Mouse (Mus musculus) embryonic facial prominence, embryonic 15.5 days (tissue): ENCODE measurements at regions not wholly inside any gene's neighbourhood (a gene's known extent, or its start where the extent isn't known, plus 50 kb on each side); places are given as distances from the start of the nearest gene placed in this dataset.

Source experiments
- ATAC-seq: fragments of 200-750 bp; cut with Nextera tagmentation; 2 replicates; pipeline ENCODE4 v1.8.0; 2017; ENCODE audit warnings: low read depth, moderate TSS enrichment; ENCODE audit not compliant: insufficient number of reproducible peaks, low FRiP score, low TSS enrichment
- H3K27ac ChIP-seq: fragments of 300-500 bp; sonication (generic); replicated peaks from 2 replicates; pipeline ENCODE4 v1.5.1; 2015; ENCODE audit warnings: mild to moderate bottlenecking, inconsistent platforms
- H3K27me3 ChIP-seq: fragments of 300-500 bp; sonication (generic); 2 replicates; pipeline ENCODE4 v1.6.1; 2015; ENCODE audit warnings: inconsistent platforms
- H3K36me3 ChIP-seq: fragments of 300-500 bp; sonication (generic); 2 replicates; pipeline ENCODE4 v1.6.1; 2015; ENCODE audit warnings: mild to moderate bottlenecking, inconsistent platforms
- H3K4me1 ChIP-seq: fragments of 300-500 bp; sonication (generic); 2 replicates; pipeline ENCODE4 v1.6.1; 2015; ENCODE audit warnings: inconsistent platforms
- H3K4me2 ChIP-seq: fragments of 300-500 bp; sonication (generic); replicated peaks from 2 replicates; pipeline ENCODE4 v1.6.1; 2015; ENCODE audit warnings: mild to moderate bottlenecking, inconsistent platforms
- H3K4me3 ChIP-seq: fragments of 300-500 bp; sonication (generic); replicated peaks from 2 replicates; pipeline ENCODE4 v1.5.1; 2015; ENCODE audit warnings: mild to moderate bottlenecking, inconsistent platforms
- H3K9ac ChIP-seq: fragments of 300-500 bp; sonication (generic); 2 replicates; pipeline ENCODE4 v1.6.1; 2015; ENCODE audit warnings: inconsistent platforms
- H3K9me3 ChIP-seq: fragments of 300-500 bp; sonication (generic); replicated peaks from 2 replicates; pipeline ENCODE4 v1.6.1; 2016; ENCODE audit warnings: inconsistent platforms
- WGBS: fragments of 180-500 bp; shearing (Covaris S2); methylation state at CpG from one replicate; pipeline ENCODE4 v1.1.7; 2015; 5-methylcytosine and 5-hydroxymethylcytosine counted together

GRCm38 (mm10) chr1:165051294-165051693 is 109.3 kb downstream of the Tbx19 start:
- 50% methylated on average over 2 of the region's 2 CpGs for whole genome bisulfite sequencing
- Histone ChIP-seq H3K27me3 (no peaks in the 10 kb centered on the region), H3K27ac (no peak overlapping the region), H3K4me2 (no peak overlapping the region), H3K9me3 (no peaks in the 10 kb centered on the region), H3K36me3 (no peaks in the 10 kb centered on the region), H3K9ac (no peak overlapping the region), H3K4me1 (peaks cover 7% of the 10 kb centered on the region; the same call in 1 of the 2 replicates), H3K4me3 (no peak overlapping the region)
- ATAC-seq = no peak

GRCm38 (mm10) chr1:165050176-165050575 is 110.4 kb downstream of the Tbx19 start:
- ATAC-seq = no peak
- H3K4me3 ChIP-seq = no peak overlapping the region
- no peak overlapping the region for H3K4me2 ChIP-seq
- no peak overlapping the region for H3K9ac ChIP-seq
- peaks cover 8% of the 10 kb centered on the region; the same call in 1 of the 2 replicates for H3K4me1 ChIP-seq
- WGBS = 77% methylated on average over 4 of the region's 4 CpGs
- no peak overlapping the region for H3K27ac ChIP-seq
- H3K9me3 ChIP-seq = no peaks in the 10 kb centered on the region
- H3K36me3 ChIP-seq = no peaks in the 10 kb centered on the region
- H3K27me3 ChIP-seq = no peaks in the 10 kb centered on the region

- ATAC-seq = peak; percentile 79
- no peak overlapping the region for H3K9ac ChIP-seq
- peak overlapping the region; percentile 44; the same call in 1 of the 2 replicates for H3K27ac ChIP-seq
- no peaks in the 10 kb centered on the region for H3K27me3 ChIP-seq
- H3K4me3 ChIP-seq = no peak overlapping the region
- 19% methylated on average over 7 of the region's 7 CpGs for WGBS
- H3K4me2 ChIP-seq = no peak overlapping the region
- no peaks in the 10 kb centered on the region for H3K36me3 ChIP-seq
- no peaks in the 10 kb centered on the region for H3K9me3 ChIP-seq
- H3K4me1 ChIP-seq = peaks cover 8% of the 10 kb centered on the region; the same call in 1 of the 2 replicates
Observed at GRCm38 (mm10) chr1:165046637-165047036, 111.3 kb upstream of the Xcl1 start.

- no peak overlapping the region for H3K9ac ChIP-seq
Observed at GRCm38 (mm10) chr1:165046056-165046455, 110.7 kb upstream of the Xcl1 start.

GRCm38 (mm10) chr1:165043361-165043760 is 108.0 kb upstream of the Xcl1 start:
- WGBS = 42% methylated on average over 3 of the region's 3 CpGs
- Histone ChIP-seq H3K4me1 (peaks cover 8% of the 10 kb centered on the region; the same call in 1 of the 2 replicates), H3K27ac (no peak overlapping the region), H3K9ac (no peak overlapping the region), H3K4me3 (no peak overlapping the region), H3K9me3 (no peaks in the 10 kb centered on the region), H3K36me3 (no peaks in the 10 kb centered on the region), H3K27me3 (no peaks in the 10 kb centered on the region), H3K4me2 (no peak overlapping the region)
- no peak for ATAC-seq

More at GRCm38 (mm10) chr1:165046056-165046455, 110.7 kb upstream of the Xcl1 start:
- no peaks in the 10 kb centered on the region for H3K9me3 ChIP-seq
- WGBS = 68% methylated on average over 4 of the region's 4 CpGs
- H3K4me2 ChIP-seq = no peak overlapping the region
- no peak for ATAC-seq
- H3K4me3 ChIP-seq = no peak overlapping the region
- no peaks in the 10 kb centered on the region for H3K36me3 ChIP-seq
- peaks cover 8% of the 10 kb centered on the region; the same call in 1 of the 2 replicates for H3K4me1 ChIP-seq
- H3K27me3 ChIP-seq = no peaks in the 10 kb centered on the region
- H3K27ac ChIP-seq = no peak overlapping the region

GRCm38 (mm10) chr1:165042105-165042504 is 106.8 kb upstream of the Xcl1 start:
- H3K27ac ChIP-seq = no peak overlapping the region
- no peak for ATAC-seq
- H3K9ac ChIP-seq = no peak overlapping the region
- no peaks in the 10 kb centered on the region for H3K9me3 ChIP-seq
- no peak overlapping the region for H3K4me3 ChIP-seq
- no peaks in the 10 kb centered on the region for H3K36me3 ChIP-seq
- WGBS = 68% methylated on average over 2 of the region's 2 CpGs
- H3K27me3 ChIP-seq = no peaks in the 10 kb centered on the region
- H3K4me2 ChIP-seq = no peak overlapping the region
- H3K4me1 ChIP-seq = peaks cover 8% of the 10 kb centered on the region; the same call in 1 of the 2 replicates

- ATAC-seq = no peak
- Histone ChIP-seq H3K9me3 (no peaks in the 10 kb centered on the region), H3K4me3 (no peak overlapping the region), H3K36me3 (no peaks in the 10 kb centered on the region), H3K4me2 (no peak overlapping the region), H3K4me1 (no peaks in the 10 kb centered on the region), H3K27me3 (no peaks in the 10 kb centered on the region), H3K9ac (no peak overlapping the region), H3K27ac (no peak overlapping the region)
- 62% methylated on average over 3 of the region's 3 CpGs for WGBS
Observed at GRCm38 (mm10) chr1:165036631-165037030, 101.3 kb upstream of the Xcl1 start.

GRCm38 (mm10) chr1:165035618-165036017 is 100.3 kb upstream of the Xcl1 start:
- no peaks in the 10 kb centered on the region for H3K9me3 ChIP-seq
- no peaks in the 10 kb centered on the region for H3K4me1 ChIP-seq
- H3K27me3 ChIP-seq = no peaks in the 10 kb centered on the region
- H3K27ac ChIP-seq = no peak overlapping the region
- 84% methylated on average over 1 of the region's 1 CpGs for WGBS
- no peak overlapping the region for H3K9ac ChIP-seq
- no peaks in the 10 kb centered on the region for H3K36me3 ChIP-seq
- H3K4me2 ChIP-seq = no peak overlapping the region
- no peak overlapping the region for H3K4me3 ChIP-seq
- no peak for ATAC-seq

- H3K9ac ChIP-seq = no peak overlapping the region
- WGBS = 52% methylated on average over 10 of the region's 10 CpGs
- no peak overlapping the region for H3K4me2 ChIP-seq
- ATAC-seq = no peak
- no peaks in the 10 kb centered on the region for H3K9me3 ChIP-seq
- H3K27me3 ChIP-seq = no peaks in the 10 kb centered on the region
- H3K4me1 ChIP-seq = no peaks in the 10 kb centered on the region
- no peak overlapping the region for H3K4me3 ChIP-seq
- no peak overlapping the region for H3K27ac ChIP-seq
- H3K36me3 ChIP-seq = no peaks in the 10 kb centered on the region
Observed at GRCm38 (mm10) chr1:165020960-165021563, 85.7 kb upstream of the Xcl1 start.

- WGBS = 14% methylated on average over 16 of the region's 16 CpGs
- no peak overlapping the region for H3K9ac ChIP-seq
- peak overlapping the region; percentile 45 for H3K4me2 ChIP-seq
- H3K36me3 ChIP-seq = no peaks in the 10 kb centered on the region
- H3K9me3 ChIP-seq = no peaks in the 10 kb centered on the region
- peak overlapping the region; percentile 34 for H3K4me3 ChIP-seq
- ATAC-seq = peak; percentile 84
- H3K27ac ChIP-seq = no peak overlapping the region
- H3K4me1 ChIP-seq = no peaks in the 10 kb centered on the region
- no peaks in the 10 kb centered on the region for H3K27me3 ChIP-seq
Observed at GRCm38 (mm10) chr1:165018692-165019309, 83.5 kb upstream of the Xcl1 start.

- H3K9me3 ChIP-seq = no peaks in the 10 kb centered on the region
- peak overlapping the region; percentile 45 for H3K4me2 ChIP-seq
- H3K36me3 ChIP-seq = no peaks in the 10 kb centered on the region
- ATAC-seq = no peak
- H3K4me1 ChIP-seq = no peaks in the 10 kb centered on the region
- WGBS = 86% methylated on average over 4 of the region's 4 CpGs
- no peak overlapping the region for H3K4me3 ChIP-seq
- no peaks in the 10 kb centered on the region for H3K27me3 ChIP-seq
- no peak overlapping the region for H3K9ac ChIP-seq
- H3K27ac ChIP-seq = no peak overlapping the region
Observed at GRCm38 (mm10) chr1:165018236-165018635, 82.9 kb upstream of the Xcl1 start.

- Histone ChIP-seq H3K36me3 (no peaks in the 10 kb centered on the region), H3K9me3 (no peaks in the 10 kb centered on the region), H3K27me3 (no peaks in the 10 kb centered on the region), H3K4me3 (no peak overlapping the region), H3K9ac (no peak overlapping the region), H3K27ac (no peak overlapping the region), H3K4me2 (no peak overlapping the region), H3K4me1 (no peaks in the 10 kb centered on the region)
- 74% methylated on average over 6 of the region's 6 CpGs for WGBS
- ATAC-seq = no peak
Observed at GRCm38 (mm10) chr1:165017793-165018192, 82.5 kb upstream of the Xcl1 start.
